Mouse (Mus musculus) lung, adult 18-20 months (tissue): ENCODE measurements around the gene Rnf220.

Experiments
- DNase-seq, 2 experiments: peaks; one replicate each; pipeline ENCODE4 v3.0.0; 2022; ENCODE audit warnings: mixed read lengths in 2 of 2

Rnf220 gene

GRCm38 (mm10) chr4:117296849-117297593 lies 199.8 kb downstream of the Rnf220 start:
- DNase-seq = no peak

GRCm38 (mm10) chr4:117291696-117292095 lies 205.2 kb downstream of the Rnf220 start:
- DNase-seq = no peak

GRCm38 (mm10) chr4:117288927-117289801 lies 207.7 kb downstream of the Rnf220 start:
- peak; percentile 78 to 82 for DNase-seq

GRCm38 (mm10) chr4:117288277-117288926 lies 208.4 kb downstream of the Rnf220 start:
- DNase-seq = no peak

GRCm38 (mm10) chr4:117284363-117284762 lies 212.5 kb downstream of the Rnf220 start:
- no peak for DNase-seq

- no peak for DNase-seq
Observed at GRCm38 (mm10) chr4:117283271-117284191, 213.3 kb downstream of the Rnf220 start.

GRCm38 (mm10) chr4:117281090-117281845 lies 215.6 kb downstream of the Rnf220 start:
- no peak for DNase-seq

GRCm38 (mm10) chr4:117280397-117280930 lies 216.4 kb downstream of the Rnf220 start:
- no peak for DNase-seq

- no peak for DNase-seq
Observed at GRCm38 (mm10) chr4:117279253-117279642, 217.6 kb downstream of the Rnf220 start.

- no peak for DNase-seq
Observed at GRCm38 (mm10) chr4:117278381-117279252, 218.2 kb downstream of the Rnf220 start.

GRCm38 (mm10) chr4:117277687-117278086 lies 219.2 kb downstream of the Rnf220 start:
- no peak for DNase-seq

GRCm38 (mm10) chr4:117277021-117277420 lies 219.8 kb downstream of the Rnf220 start:
- peak; percentile 52 to 70 for DNase-seq

- no peak for DNase-seq
Observed at GRCm38 (mm10) chr4:117276281-117276711, 220.6 kb downstream of the Rnf220 start.

- peak in 1 of 2 experiments; percentile 44 for DNase-seq
Observed at GRCm38 (mm10) chr4:117274720-117275119, 222.1 kb downstream of the Rnf220 start.

GRCm38 (mm10) chr4:117272459-117272858 lies 224.4 kb downstream of the Rnf220 start:
- no peak for DNase-seq

- peak; percentile 63 to 68 for DNase-seq
Observed at GRCm38 (mm10) chr4:117270278-117270677, 226.6 kb downstream of the Rnf220 start.

GRCm38 (mm10) chr4:117267831-117268437 lies 228.9 kb downstream of the Rnf220 start:
- DNase-seq = no peak

GRCm38 (mm10) chr4:117267284-117267683 lies 229.6 kb downstream of the Rnf220 start:
- peak; percentile 65 to 70 for DNase-seq

GRCm38 (mm10) chr4:117262987-117263386 lies 233.9 kb downstream of the Rnf220 start:
- DNase-seq = no peak
